Mouse (Mus musculus) lung, embryonic 15.5 days (tissue): ENCODE measurements at regions not wholly inside any gene's neighbourhood (a gene's known extent, or its start where the extent isn't known, plus 50 kb on each side); places are given as distances from the start of the nearest gene placed in this dataset.

ENCODE experiments used
- ATAC-seq: fragments of 200-750 bp; cut with Nextera tagmentation; 2 replicates; pipeline ENCODE4 v1.8.0; 2017; ENCODE audit warnings: moderate number of reproducible peaks, borderline replicate concordance; ENCODE audit not compliant: low FRiP score, low TSS enrichment; ENCODE audit errors: extremely low read depth
- H3K27ac ChIP-seq: fragments of 300-500 bp; sonication (generic); 2 replicates; pipeline ENCODE4 v1.5.1; 2015; ENCODE audit warnings: moderate library complexity, mild to moderate bottlenecking, inconsistent platforms
- H3K27me3 ChIP-seq: fragments of 300-500 bp; sonication (generic); 2 replicates; pipeline ENCODE4 v1.6.1; 2015; ENCODE audit warnings: inconsistent platforms
- H3K36me3 ChIP-seq: fragments of 300-500 bp; sonication (generic); 2 replicates; pipeline ENCODE4 v1.6.1; 2015; ENCODE audit warnings: inconsistent platforms
- H3K4me1 ChIP-seq: fragments of 300-500 bp; sonication (generic); 2 replicates; pipeline ENCODE4 v1.6.1; 2015; ENCODE audit warnings: inconsistent platforms
- H3K4me2 ChIP-seq: fragments of 300-500 bp; sonication (generic); 2 replicates; pipeline ENCODE4 v1.6.1; 2015; ENCODE audit warnings: inconsistent platforms, mild to moderate bottlenecking, moderate library complexity
- H3K4me3 ChIP-seq: fragments of 300-500 bp; sonication (generic); 2 replicates; pipeline ENCODE4 v1.5.1; 2015; ENCODE audit warnings: mild to moderate bottlenecking, inconsistent platforms
- H3K9ac ChIP-seq: fragments of 300-500 bp; sonication (generic); 2 replicates; pipeline ENCODE4 v1.6.1; 2015; ENCODE audit warnings: inconsistent platforms
- H3K9me3 ChIP-seq: fragments of 300-500 bp; sonication (generic); 2 replicates; pipeline ENCODE4 v1.6.1; 2016; ENCODE audit warnings: inconsistent platforms
- WGBS: fragments of 180-500 bp; shearing (Covaris S2); methylation state at CpG from one replicate; pipeline ENCODE4 v1.1.7; 2015; 5-methylcytosine and 5-hydroxymethylcytosine counted together

DNA sequence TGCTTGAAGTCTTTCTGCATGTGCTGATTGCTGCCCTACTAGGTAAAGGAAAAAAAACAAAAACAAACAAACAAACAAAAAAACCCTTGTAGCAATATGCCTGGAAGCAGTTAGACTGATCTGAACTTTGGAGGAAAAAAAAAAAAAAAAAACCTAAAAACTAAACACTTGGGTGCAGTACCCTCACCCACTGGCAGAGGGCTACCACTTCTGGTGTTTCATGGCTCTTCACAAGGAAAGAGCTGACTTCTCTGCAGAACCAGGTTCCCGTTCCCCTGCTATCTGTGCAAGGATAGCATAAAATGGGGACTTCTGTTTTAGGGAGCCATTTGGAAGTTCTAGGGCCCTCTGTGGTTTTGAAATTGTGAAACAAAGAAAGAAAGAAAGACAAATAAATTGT lies 52.2 kb upstream of the Otud4 start:
- H3K9ac ChIP-seq = no peak overlapping the region
- H3K27ac ChIP-seq = no peak overlapping the region
- no peak overlapping the region for H3K4me2 ChIP-seq
- no peaks in the 10 kb centered on the region for H3K36me3 ChIP-seq
- H3K27me3 ChIP-seq = no peaks in the 10 kb centered on the region
- 6% methylated on average over 1 of the region's 1 CpGs for WGBS
- no peak overlapping the region for H3K4me3 ChIP-seq
- no peaks in the 10 kb centered on the region for H3K9me3 ChIP-seq
- no peak for ATAC-seq
- H3K4me1 ChIP-seq = no peaks in the 10 kb centered on the region

DNA sequence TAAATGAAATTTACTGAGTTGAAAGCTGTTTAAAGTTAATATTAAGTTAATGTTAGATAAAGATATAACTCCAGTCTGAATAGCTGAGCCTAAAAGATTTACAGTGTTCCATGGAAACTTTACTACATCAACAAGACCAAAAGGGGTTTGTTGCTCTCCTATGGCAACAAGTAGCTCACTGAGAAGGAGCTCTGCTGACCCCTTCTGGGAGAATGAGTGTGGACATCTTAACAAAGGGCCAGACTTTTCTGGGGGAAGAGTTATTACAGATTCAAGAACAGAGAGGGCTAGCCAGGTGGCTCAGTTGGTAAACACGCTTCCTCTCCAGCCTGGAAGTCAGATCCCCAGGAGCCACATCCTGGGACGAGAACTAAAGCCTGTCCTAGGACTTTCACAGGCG lies 54.5 kb upstream of the Otud4 start:
- Histone ChIP-seq H3K36me3 (no peaks in the 10 kb centered on the region), H3K4me2 (no peak overlapping the region), H3K9me3 (no peaks in the 10 kb centered on the region), H3K9ac (no peak overlapping the region), H3K4me1 (no peaks in the 10 kb centered on the region), H3K27ac (no peak overlapping the region), H3K4me3 (no peak overlapping the region), H3K27me3 (no peaks in the 10 kb centered on the region)
- ATAC-seq = no peak
- 14% methylated on average over 3 of the region's 3 CpGs for WGBS

DNA sequence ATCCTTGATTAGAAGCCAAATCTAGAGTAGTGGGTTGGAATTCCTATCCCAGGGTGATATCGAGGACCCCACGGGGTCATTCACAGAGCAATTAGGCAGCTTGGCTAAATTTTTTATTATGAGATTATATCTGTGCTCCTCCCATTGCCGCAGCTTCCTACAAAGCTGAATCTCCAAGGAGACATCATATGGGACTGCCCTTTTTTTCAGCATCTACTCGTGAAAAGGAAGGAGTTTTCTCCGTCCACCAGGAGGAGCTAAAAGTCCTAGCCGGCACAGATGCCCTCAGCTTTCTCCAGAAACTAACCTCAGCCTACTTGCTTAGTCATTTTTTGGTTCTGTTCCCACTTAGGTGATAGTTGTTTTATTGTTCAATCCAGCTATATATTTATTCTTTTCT lies 56.1 kb upstream of the Otud4 start:
- 37% methylated on average over 6 of the region's 6 CpGs for WGBS
- Histone ChIP-seq H3K36me3 (no peaks in the 10 kb centered on the region), H3K9ac (no peak overlapping the region), H3K4me2 (no peak overlapping the region), H3K9me3 (no peaks in the 10 kb centered on the region), H3K4me1 (no peaks in the 10 kb centered on the region), H3K27ac (no peak overlapping the region), H3K27me3 (no peaks in the 10 kb centered on the region), H3K4me3 (no peak overlapping the region)
- ATAC-seq = no peak

DNA sequence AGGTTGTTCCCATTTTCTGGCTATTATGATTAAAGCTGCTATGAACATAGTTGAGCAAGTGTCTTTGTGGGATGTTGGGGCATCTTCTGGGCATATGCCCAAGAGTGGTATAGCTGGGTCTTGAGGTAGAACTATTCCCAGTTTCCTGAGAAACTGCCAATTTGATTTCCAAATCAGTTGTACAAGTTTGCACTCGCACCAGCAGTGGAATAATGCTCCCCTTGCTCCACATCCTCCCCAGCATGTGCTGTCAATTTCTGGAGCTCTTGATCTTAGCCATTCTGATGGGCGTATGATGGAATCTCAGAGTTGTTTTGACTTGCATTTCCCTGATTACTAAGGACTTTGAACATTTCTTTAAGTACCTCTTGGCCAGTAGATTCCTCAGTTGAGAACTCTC lies 57.2 kb upstream of the Otud4 start:
- ATAC-seq = no peak
- 74% methylated on average over 2 of the region's 2 CpGs for WGBS
- no peaks in the 10 kb centered on the region for H3K9me3 ChIP-seq
- no peak overlapping the region for H3K27ac ChIP-seq
- H3K27me3 ChIP-seq = no peaks in the 10 kb centered on the region
- no peak overlapping the region for H3K9ac ChIP-seq
- H3K4me1 ChIP-seq = no peaks in the 10 kb centered on the region
- no peak overlapping the region for H3K4me3 ChIP-seq
- H3K36me3 ChIP-seq = no peaks in the 10 kb centered on the region
- no peak overlapping the region for H3K4me2 ChIP-seq

DNA sequence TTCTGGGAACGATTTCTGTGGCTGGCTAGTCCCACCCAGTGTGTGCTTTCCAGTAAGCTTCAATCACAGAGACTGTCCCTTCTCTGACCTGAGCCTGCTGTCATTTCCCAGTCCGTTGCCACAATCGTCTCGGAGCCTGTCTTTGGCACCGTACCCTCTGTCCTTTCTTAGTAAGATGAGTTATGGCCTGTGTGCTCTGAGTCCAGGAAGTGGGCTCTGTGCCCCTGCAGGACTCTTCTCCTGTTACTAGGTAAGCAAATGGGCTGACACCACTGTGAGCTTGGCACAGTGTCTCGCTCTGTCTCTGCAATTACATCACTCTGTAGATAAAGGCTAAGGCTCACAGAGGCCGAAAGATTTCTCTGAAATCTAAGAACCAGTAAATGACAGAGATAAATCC lies 63.3 kb upstream of the Otud4 start:
- Histone ChIP-seq H3K36me3 (no peaks in the 10 kb centered on the region), H3K9me3 (no peaks in the 10 kb centered on the region), H3K4me3 (no peak overlapping the region), H3K9ac (no peak overlapping the region), H3K4me2 (no peak overlapping the region), H3K27me3 (no peaks in the 10 kb centered on the region), H3K4me1 (0 out of 2 replicates have a peak, but pooled peaks cover 7% of the 10 kb centered on the region), H3K27ac (no peak overlapping the region)
- ATAC-seq = no peak
- 35% methylated on average over 7 of the region's 7 CpGs for WGBS

DNA sequence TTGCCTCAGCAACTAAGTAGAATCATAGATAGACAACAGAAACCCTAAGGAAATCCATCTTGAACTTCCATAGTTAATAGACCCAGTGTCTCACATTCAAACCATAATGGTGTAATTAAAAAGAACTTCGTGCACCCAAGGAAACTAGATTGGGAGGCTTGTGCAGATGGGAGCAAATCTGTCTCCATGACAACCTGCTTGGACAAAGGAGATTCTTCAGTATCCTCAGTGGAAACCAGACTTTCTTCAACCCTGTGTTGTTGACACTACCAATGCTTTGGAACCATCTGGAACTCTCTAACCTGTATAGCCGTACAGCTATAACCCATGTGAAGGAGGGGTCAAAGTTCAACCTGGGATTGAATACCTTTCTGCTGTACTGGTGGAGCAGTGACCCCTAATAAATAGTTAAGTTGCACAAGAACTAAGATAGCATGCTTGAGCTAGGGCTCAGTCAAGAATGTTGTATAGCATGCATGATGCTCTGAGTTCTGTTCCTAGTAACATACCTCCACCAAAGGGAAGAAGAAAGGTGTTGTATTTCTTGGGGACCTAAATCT lies 64.2 kb upstream of the Otud4 start:
- Histone ChIP-seq H3K4me2 (no peak overlapping the region), H3K9me3 (no peaks in the 10 kb centered on the region), H3K36me3 (no peaks in the 10 kb centered on the region), H3K27ac (no peak overlapping the region), H3K4me3 (no peak overlapping the region), H3K27me3 (no peaks in the 10 kb centered on the region), H3K4me1 (0 out of 2 replicates have a peak, but pooled peaks cover 7% of the 10 kb centered on the region), H3K9ac (no peak overlapping the region)
- 78% methylated on average over 2 of the region's 2 CpGs for WGBS
- no peak for ATAC-seq

DNA sequence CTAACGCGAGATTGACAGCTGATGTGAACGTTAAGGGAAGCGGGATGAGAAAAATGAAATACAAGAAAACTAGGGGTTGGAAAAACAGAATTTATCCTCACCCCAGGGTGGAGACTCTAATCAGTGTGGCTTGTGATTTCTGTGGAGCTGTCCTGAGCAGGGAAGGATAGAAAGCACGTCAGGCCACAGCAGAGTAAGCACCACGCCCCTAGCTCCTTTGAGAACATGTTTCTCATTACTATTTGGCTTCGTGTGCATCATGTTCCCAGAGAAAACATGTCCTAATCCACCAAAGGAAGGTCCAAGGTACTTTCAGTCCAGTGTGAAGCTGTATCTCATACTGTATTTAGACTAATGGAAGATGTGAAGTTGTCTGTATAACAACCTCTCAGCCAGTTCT lies 65.9 kb upstream of the Otud4 start:
- Histone ChIP-seq H3K9me3 (no peaks in the 10 kb centered on the region), H3K4me2 (no peak overlapping the region), H3K27ac (no peak overlapping the region), H3K4me1 (0 out of 2 replicates have a peak, but pooled peaks cover 7% of the 10 kb centered on the region), H3K9ac (no peak overlapping the region), H3K4me3 (no peak overlapping the region), H3K27me3 (no peaks in the 10 kb centered on the region), H3K36me3 (no peaks in the 10 kb centered on the region)
- WGBS = 82% methylated on average over 7 of the region's 7 CpGs
- ATAC-seq = no peak

DNA sequence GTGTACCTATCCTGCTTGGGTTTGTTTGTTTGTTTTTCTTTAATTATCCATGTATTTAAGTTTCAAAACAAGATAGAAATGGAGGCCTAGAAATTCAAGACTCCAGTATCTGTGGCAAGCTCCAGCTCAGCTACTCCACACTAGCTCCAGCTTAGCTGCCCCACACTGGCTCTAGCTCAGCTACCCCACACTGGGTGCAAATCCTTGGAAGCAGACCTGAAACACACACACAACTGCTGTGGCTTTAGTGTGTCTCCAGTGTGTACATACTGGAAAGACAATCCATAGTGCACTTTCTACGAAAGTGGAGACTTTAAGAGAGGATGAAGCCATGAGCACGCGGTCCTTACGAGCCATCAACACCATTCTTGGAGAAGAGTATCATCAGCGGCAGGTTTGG lies 66.9 kb upstream of the Otud4 start:
- H3K9me3 ChIP-seq = no peaks in the 10 kb centered on the region
- no peak for ATAC-seq
- no peak overlapping the region for H3K27ac ChIP-seq
- no peak overlapping the region for H3K4me3 ChIP-seq
- 0 out of 2 replicates have a peak, but pooled peaks cover 7% of the 10 kb centered on the region for H3K4me1 ChIP-seq
- H3K9ac ChIP-seq = no peak overlapping the region
- 86% methylated on average over 5 of the region's 5 CpGs for WGBS
- H3K4me2 ChIP-seq = no peak overlapping the region
- H3K36me3 ChIP-seq = no peaks in the 10 kb centered on the region
- H3K27me3 ChIP-seq = no peaks in the 10 kb centered on the region

DNA sequence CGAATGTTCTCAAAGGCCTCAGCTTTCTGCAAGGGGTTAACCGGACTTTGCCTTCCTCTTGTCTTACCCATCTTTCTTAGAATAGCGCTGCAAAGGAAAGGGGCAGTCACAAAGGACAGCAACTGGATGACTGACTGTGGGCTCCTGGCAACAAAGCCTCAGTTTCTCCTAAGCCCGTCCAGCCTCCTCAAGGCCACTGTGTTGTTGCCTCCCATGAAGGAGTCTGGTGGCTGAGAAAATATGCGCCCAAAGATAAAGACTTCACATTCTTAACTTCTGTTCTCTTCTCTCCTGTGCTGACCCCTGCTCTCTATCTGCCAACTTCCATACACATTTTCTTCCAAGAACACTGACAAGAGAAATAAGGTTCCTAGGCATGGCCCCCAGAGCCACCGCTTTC lies 76.3 kb upstream of the Otud4 start:
- ATAC-seq = no peak
- H3K4me1 ChIP-seq = no peaks in the 10 kb centered on the region
- H3K9ac ChIP-seq = no peak overlapping the region
- 77% methylated on average over 6 of the region's 6 CpGs for WGBS
- no peak overlapping the region for H3K4me3 ChIP-seq
- no peaks in the 10 kb centered on the region for H3K27me3 ChIP-seq
- H3K9me3 ChIP-seq = no peaks in the 10 kb centered on the region
- H3K27ac ChIP-seq = no peak overlapping the region
- no peak overlapping the region for H3K4me2 ChIP-seq
- H3K36me3 ChIP-seq = no peaks in the 10 kb centered on the region

DNA sequence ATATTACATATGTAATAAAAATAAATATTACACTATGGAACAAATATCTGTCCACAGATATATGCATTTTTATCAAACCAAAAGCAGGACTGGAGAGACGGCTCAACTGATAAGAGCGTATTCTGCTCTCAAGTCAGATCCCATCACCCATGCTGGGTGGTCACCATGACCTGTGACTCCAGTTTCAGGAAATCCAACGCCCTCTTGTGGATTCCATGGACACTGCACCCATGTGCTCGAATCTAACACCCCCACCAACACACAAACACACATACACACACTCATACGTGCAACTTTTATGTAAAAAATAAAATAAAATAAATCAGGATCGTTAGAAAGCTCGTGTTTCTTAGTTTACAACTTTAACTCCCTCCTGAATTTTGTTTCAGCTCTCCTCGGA lies 76.7 kb upstream of the Otud4 start:
- Histone ChIP-seq H3K9ac (no peak overlapping the region), H3K4me3 (no peak overlapping the region), H3K36me3 (no peaks in the 10 kb centered on the region), H3K4me2 (no peak overlapping the region), H3K4me1 (no peaks in the 10 kb centered on the region), H3K27me3 (no peaks in the 10 kb centered on the region), H3K9me3 (no peaks in the 10 kb centered on the region), H3K27ac (no peak overlapping the region)
- no peak for ATAC-seq
- WGBS = 71% methylated on average over 8 of the region's 8 CpGs

DNA sequence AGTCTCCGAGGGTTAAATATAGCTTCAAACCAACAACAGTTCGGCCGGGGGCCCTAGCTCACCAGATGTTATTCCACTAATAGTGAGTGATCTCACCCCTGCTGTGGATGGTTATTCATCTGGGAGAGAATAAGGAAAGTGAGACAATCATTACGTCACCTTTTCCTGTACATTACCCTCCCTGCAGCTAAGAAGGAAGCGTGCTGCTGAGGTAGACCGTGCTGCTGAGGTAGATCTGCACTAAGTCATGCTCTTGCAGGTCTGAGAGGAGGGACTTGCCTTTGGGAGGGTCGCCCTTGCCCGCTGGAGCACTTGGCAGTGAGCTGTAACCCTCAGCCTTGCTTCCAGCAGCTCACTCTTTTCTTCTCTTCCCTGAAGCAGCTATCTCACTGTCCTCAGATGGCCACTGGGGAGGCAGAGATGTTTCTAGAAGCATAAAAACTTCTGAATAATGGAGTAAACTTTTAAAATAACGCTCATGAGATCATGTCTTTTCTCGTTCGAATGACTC lies 77.3 kb upstream of the Otud4 start:
- Histone ChIP-seq H3K9me3 (no peaks in the 10 kb centered on the region), H3K4me1 (no peaks in the 10 kb centered on the region), H3K27ac (peak overlapping the region; percentile 58), H3K9ac (no peak overlapping the region), H3K36me3 (no peaks in the 10 kb centered on the region), H3K4me3 (no peak overlapping the region), H3K4me2 (no peak overlapping the region), H3K27me3 (no peaks in the 10 kb centered on the region)
- 48% methylated on average over 11 of the region's 11 CpGs for WGBS
- no peak for ATAC-seq

DNA sequence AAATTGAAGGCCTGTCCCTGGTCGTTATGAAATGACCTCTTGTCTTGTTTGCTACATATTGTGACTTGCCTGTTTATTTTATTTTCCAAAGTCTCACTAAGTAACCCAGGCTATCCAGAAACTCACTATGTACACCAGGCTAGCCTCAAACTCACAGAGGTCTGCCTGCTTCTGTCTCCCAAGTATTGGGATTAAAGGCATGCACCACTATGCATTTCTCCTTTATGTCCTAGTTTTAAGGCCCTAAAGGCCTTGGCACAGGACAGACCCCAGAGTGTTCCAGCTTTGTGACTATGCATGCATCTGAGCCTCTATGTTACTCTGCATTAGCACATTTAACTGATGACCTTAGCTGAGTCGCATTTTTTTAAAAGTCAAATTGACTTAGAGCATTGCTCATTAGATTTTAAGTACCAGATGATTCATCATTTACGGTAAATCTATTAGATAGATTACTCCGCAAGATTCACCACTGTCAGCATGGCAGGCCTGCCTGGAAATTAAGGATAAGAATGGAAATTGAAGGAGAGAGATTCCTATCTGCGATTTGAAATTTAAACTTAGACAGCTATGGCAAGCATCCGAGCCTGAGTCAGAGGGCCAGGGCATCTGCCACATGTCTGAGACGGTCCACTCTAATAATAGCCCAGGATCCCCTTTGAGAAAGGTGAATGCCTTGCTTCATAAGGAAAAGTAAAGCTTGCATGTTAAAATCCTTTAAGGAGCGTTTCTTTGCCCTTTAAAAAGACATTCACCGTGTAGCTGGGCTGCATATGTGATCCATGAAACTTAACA lies 78.0 kb upstream of the Otud4 start:
- Histone ChIP-seq H3K36me3 (no peaks in the 10 kb centered on the region), H3K4me2 (no peak overlapping the region), H3K4me1 (no peaks in the 10 kb centered on the region), H3K4me3 (no peak overlapping the region), H3K9me3 (no peaks in the 10 kb centered on the region), H3K27me3 (no peaks in the 10 kb centered on the region), H3K9ac (no peak overlapping the region), H3K27ac (no peak overlapping the region)
- WGBS = 65% methylated on average over 9 of the region's 9 CpGs
- no peak for ATAC-seq
